15 mouse cellular contexts compared by ENCODE assay signal in the genomic region with DNA sequence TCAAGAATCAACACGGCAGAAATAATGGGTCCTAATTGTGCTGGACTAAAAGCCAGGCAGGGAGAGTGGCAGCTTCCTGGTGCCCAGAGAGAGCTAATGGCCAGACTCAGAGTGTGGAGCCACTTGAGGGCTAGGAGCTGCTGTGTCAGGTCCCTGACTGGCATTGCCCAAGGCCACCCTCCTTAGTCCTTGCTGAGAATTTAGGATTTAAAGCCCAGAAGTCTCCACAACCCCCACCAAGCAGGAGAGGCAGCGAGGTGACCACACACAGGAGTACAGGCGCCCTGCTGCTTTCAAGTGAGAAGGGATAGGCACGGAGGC.
DNase-seq lines count a peak whose midpoint lies in the region; ATAC-seq and TF ChIP-seq lines count a peak whose summit lies in the region.
"Had no signal": no experiment of that assay in that cellular context is flagged by ENCODE, and none has a peak within 500 bp of the region (broad histone marks: within the 10 kb centered on the region; RNA-seq: fewer than 3 reads in every experiment).

No protein-coding gene starts in this region.

- H3K9me3 ChIP-seq in hindbrain, embryonic 13.5 days, result no peaks in the 10 kb centered on the region
- H3K9me3 ChIP-seq in midbrain, embryonic 13.5 days, result no peaks in the 10 kb centered on the region
- no peaks in the 10 kb centered on the region for H3K9me3 ChIP-seq in neural tube, embryonic 15.5 days (replicated peaks)
- H3K9me3 ChIP-seq: embryonic facial prominence, embryonic 12.5 days; heart, embryonic 15.5 days; limb, embryonic 15.5 days had no signal

- peak overlapping the region; percentile 60; the same call in 1 of the 2 replicates for H3K27ac ChIP-seq in layer of hippocampus, adult 2 months
- H3K27ac ChIP-seq in hindbrain, embryonic 13.5 days, result peak overlapping the region; percentile 87
- peak overlapping the region; percentile 92 for H3K27ac ChIP-seq in midbrain, embryonic 13.5 days
- H3K27ac ChIP-seq in neural tube, embryonic 15.5 days (replicated peaks), result peak overlapping the region; percentile 79
- H3K27ac ChIP-seq: embryonic facial prominence, embryonic 12.5 days; heart, adult 2 months; heart, embryonic 15.5 days; limb, embryonic 15.5 days had no signal

- H3K9ac ChIP-seq in hindbrain, embryonic 13.5 days, result peak overlapping the region; percentile 68; the same call in 1 of the 2 replicates
- H3K9ac ChIP-seq in midbrain, embryonic 13.5 days (replicated peaks), result peak overlapping the region; percentile 48
- peak overlapping the region; percentile 30; the same call in 1 of the 2 replicates for H3K9ac ChIP-seq in neural tube, embryonic 15.5 days (replicated peaks)
- H3K9ac ChIP-seq: embryonic facial prominence, embryonic 12.5 days; heart, embryonic 15.5 days; limb, embryonic 15.5 days had no signal

- ATAC-seq in hindbrain, embryonic 13.5 days (ENCODE audit: low FRiP score), result peak; percentile 15
- peak; percentile 72 for ATAC-seq in midbrain, embryonic 13.5 days
- peak; percentile 42; the same call in 1 of the 2 replicates for ATAC-seq in neural tube, embryonic 15.5 days (ENCODE audit: low FRiP score)
- ATAC-seq in CD4-positive, CD25-positive, alpha-beta regulatory T cell, adult 4 months, result no peak

- no peak overlapping the region for H3K4me3 ChIP-seq in layer of hippocampus, adult 2 months
- no peak overlapping the region for H3K4me3 ChIP-seq in hindbrain, embryonic 13.5 days
- H3K4me3 ChIP-seq in midbrain, embryonic 13.5 days (replicated peaks), result no peak overlapping the region
- H3K4me3 ChIP-seq in neural tube, embryonic 15.5 days (replicated peaks), result no peak overlapping the region
- H3K4me3 ChIP-seq: embryonic facial prominence, embryonic 12.5 days; heart, adult 2 months; heart, embryonic 15.5 days; limb, embryonic 15.5 days had no signal

- DNase-seq in layer of hippocampus, adult 2 months (ENCODE audit: low spot score in 2 of 2), result no peak
- DNase-seq in layer of hippocampus, adult 9-11 months, result no peak
- no peak for DNase-seq in ovary, adult 18-20 months (ENCODE audit: low spot score)
- DNase-seq in spleen, postnatal 36 days (ENCODE audit: low spot score in 2 of 2), result no peak
- DNase-seq: heart, adult 2 months; kidney, adult 8-10 months; layer of hippocampus, postnatal 36 days; lung, adult 18-20 months had no signal

- WGBS in hindbrain, embryonic 13.5 days, result 29% methylated on average over 4 of the region's 4 CpGs
- 26% methylated on average over 4 of the region's 4 CpGs for whole genome bisulfite sequencing in midbrain, embryonic 13.5 days
- 29% methylated on average over 4 of the region's 4 CpGs for WGBS in neural tube, embryonic 15.5 days

- H3K27me3 ChIP-seq in hindbrain, embryonic 13.5 days, result peaks cover 82% of the 10 kb centered on the region
- peaks cover 45% of the 10 kb centered on the region for H3K27me3 ChIP-seq in midbrain, embryonic 13.5 days
- H3K27me3 ChIP-seq in neural tube, embryonic 15.5 days (replicated peaks), result peaks cover 20% of the 10 kb centered on the region; the same call in 1 of the 2 replicates
- H3K27me3 ChIP-seq: embryonic facial prominence, embryonic 12.5 days; limb, embryonic 15.5 days had no signal

- no peaks in the 10 kb centered on the region for H3K36me3 ChIP-seq in hindbrain, embryonic 13.5 days
- no peaks in the 10 kb centered on the region for H3K36me3 ChIP-seq in midbrain, embryonic 13.5 days
- H3K36me3 ChIP-seq in neural tube, embryonic 15.5 days, result no peaks in the 10 kb centered on the region
- H3K36me3 ChIP-seq: embryonic facial prominence, embryonic 12.5 days; heart, embryonic 15.5 days; limb, embryonic 15.5 days had no signal

- no peak for TF ChIP-seq CTCF in layer of hippocampus, adult 2 months (conservative IDR thresholded peaks at IDR 0.05)

- peaks cover 37% of the 10 kb centered on the region for H3K4me1 ChIP-seq in hindbrain, embryonic 13.5 days (replicated peaks)
- peaks cover 39% of the 10 kb centered on the region for H3K4me1 ChIP-seq in midbrain, embryonic 13.5 days (replicated peaks)
- H3K4me1 ChIP-seq in neural tube, embryonic 15.5 days, result peaks cover 26% of the 10 kb centered on the region
- H3K4me1 ChIP-seq: embryonic facial prominence, embryonic 12.5 days; heart, embryonic 15.5 days; limb, embryonic 15.5 days had no signal

- H3K4me2 ChIP-seq in hindbrain, embryonic 13.5 days, result peak overlapping the region; percentile 42
- peak overlapping the region; percentile 46 for H3K4me2 ChIP-seq in midbrain, embryonic 13.5 days (replicated peaks)
- H3K4me2 ChIP-seq in neural tube, embryonic 15.5 days, result peak overlapping the region; percentile 40
- H3K4me2 ChIP-seq: embryonic facial prominence, embryonic 12.5 days; heart, embryonic 15.5 days; limb, embryonic 15.5 days had no signal
